Mouse (Mus musculus) left cerebral cortex, adult 11 months (tissue): ENCODE results near the gene Acot3.
A peak's percentile ranks its signal among the peaks of the same experiment; 100 is the strongest.
"Not testable (repeated sequence)": the region's sequence is repeated elsewhere in the genome, so short reads cannot be mapped to it uniquely, and the experiment has no call there.

ENCODE experiments used
- DNase-seq: peaks from one replicate; pipeline ENCODE4 v3.0.0; 2022; ENCODE audit warnings: low spot score

Gene Acot3

GRCm38 (mm10) chr12:84051937-84052474 lies at the start of gene Acot3:
TSS of gene Acot3 (plus strand) at chr12:84052144.
- no peak for DNase-seq

- no peak for DNase-seq
Observed at GRCm38 (mm10) chr12:84003866-84004265, 48.1 kb upstream of the Acot3 start.

GRCm38 (mm10) chr12:84008251-84008650 lies 43.7 kb upstream of the Acot3 start:
- DNase-seq: no peak

- no peak for DNase-seq
Observed at GRCm38 (mm10) chr12:84008729-84009128, 43.2 kb upstream of the Acot3 start.

- DNase-seq: peak; percentile 44
Observed at GRCm38 (mm10) chr12:84009171-84009965, 42.6 kb upstream of the Acot3 start, which contains the start of gene Acot1. TSS of gene Acot1 (plus strand) at chr12:84009490.

- DNase-seq: no peak
Observed at GRCm38 (mm10) chr12:84010201-84010600, 41.7 kb upstream of the Acot3 start.

GRCm38 (mm10) chr12:84011251-84012040 lies 40.5 kb upstream of the Acot3 start:
- DNase-seq: peak; percentile 58

- DNase-seq: no peak
Observed at GRCm38 (mm10) chr12:84013130-84013529, 38.8 kb upstream of the Acot3 start.

GRCm38 (mm10) chr12:84013701-84014100 lies 38.2 kb upstream of the Acot3 start:
- DNase-seq: no peak

GRCm38 (mm10) chr12:84020528-84020927 lies 31.4 kb upstream of the Acot3 start:
- DNase-seq: not testable (repeated sequence)

- DNase-seq: not testable (repeated sequence)
Observed at GRCm38 (mm10) chr12:84022266-84022665, 29.7 kb upstream of the Acot3 start.

GRCm38 (mm10) chr12:84023052-84023745 lies 28.7 kb upstream of the Acot3 start:
- no peak for DNase-seq

GRCm38 (mm10) chr12:84025888-84026287 lies 26.1 kb upstream of the Acot3 start:
- no peak for DNase-seq

- not testable (repeated sequence) for DNase-seq
Observed at GRCm38 (mm10) chr12:84028328-84028727, 23.6 kb upstream of the Acot3 start.

GRCm38 (mm10) chr12:84029043-84029442 lies 22.9 kb upstream of the Acot3 start:
- not testable (repeated sequence) for DNase-seq

GRCm38 (mm10) chr12:84030659-84031332 lies 21.1 kb upstream of the Acot3 start:
- DNase-seq: peak; percentile 63

GRCm38 (mm10) chr12:84032854-84033253 lies 19.1 kb upstream of the Acot3 start:
- no peak for DNase-seq

GRCm38 (mm10) chr12:84033302-84033701 lies 18.6 kb upstream of the Acot3 start:
- not testable (repeated sequence) for DNase-seq

GRCm38 (mm10) chr12:84034108-84034507 lies 17.8 kb upstream of the Acot3 start:
- DNase-seq: no peak

- DNase-seq: not testable (repeated sequence)
Observed at GRCm38 (mm10) chr12:84038241-84038640, 13.7 kb upstream of the Acot3 start, which contains the start of gene Acot4. TSS of gene Acot4 (plus strand) at chr12:84038379.

- DNase-seq: peak; percentile 19
Observed at GRCm38 (mm10) chr12:84038691-84039111, 13.2 kb upstream of the Acot3 start, which contains the start of gene Gm49366. TSS of gene Gm49366 (plus strand) at chr12:84038935.
